Mouse (Mus musculus) MEL (cell line): ENCODE results near the gene BC035947. TPM values are rescaled to one million over a fixed set of nuclear protein-coding genes. Genes with fewer than 3 reads are reported as not detected.

ENCODE experiments used
- DNase-seq: peaks from one replicate; pipeline ENCODE4 v3.0.0; 2011; ENCODE audit warnings: low read depth, low spot score
- H3K27ac ChIP-seq: 2 replicates; pipeline ENCODE4 v1.5.1; 2012; ENCODE audit warnings: low read depth, mild to moderate bottlenecking, control low read depth, low read length, moderate library complexity; ENCODE audit not compliant: control insufficient read depth
- H3K27me3 ChIP-seq, 2 experiments: fragments of 150-350 bp in 1 of 2; sonication (generic) in 1 of 2; 2 replicates each; pipeline ENCODE4 v1.6.1; 2012; ENCODE audit warnings: low read length in 2 of 2, mild to moderate bottlenecking in 2 of 2, improper control_type of control experiment in 1 of 2, moderate library complexity in 1 of 2; ENCODE audit not compliant: insufficient read depth in 2 of 2, control insufficient read depth in 1 of 2
- H3K36me3 ChIP-seq, 2 experiments: 2 replicates each; pipeline ENCODE4 v1.6.1; 2012 to 2014; ENCODE audit warnings: low read length in 2 of 2, improper control_type of control experiment in 1 of 2, inconsistent platforms in 1 of 2, mild to moderate bottlenecking in 1 of 2; ENCODE audit not compliant: insufficient read depth in 2 of 2, control insufficient read depth in 1 of 2
- H3K4me1 ChIP-seq, 2 experiments: fragments of 150-350 bp in 1 of 2; sonication (generic) in 1 of 2; 2 replicates each; pipeline ENCODE4 v1.6.1; 2012; ENCODE audit warnings: low read length in 2 of 2, improper control_type of control experiment in 1 of 2, mild to moderate bottlenecking in 1 of 2; ENCODE audit not compliant: insufficient read depth in 2 of 2, control insufficient read depth in 1 of 2
- H3K4me3 ChIP-seq, 2 experiments: fragments of 150-350 bp in 1 of 2; sonication (generic) in 1 of 2; 2 replicates each; pipeline ENCODE4 v1.5.1; 2012; ENCODE audit warnings: low read depth in 2 of 2, low read length in 2 of 2, mild to moderate bottlenecking in 2 of 2, moderate library complexity in 2 of 2, control low read depth in 1 of 2, improper control_type of control experiment in 1 of 2; ENCODE audit not compliant: control insufficient read depth in 1 of 2, insufficient read depth in 1 of 2
- H3K79me2 ChIP-seq: 2 replicates; pipeline ENCODE4 v1.6.1; 2012; ENCODE audit warnings: mild to moderate bottlenecking, low read length, moderate library complexity; ENCODE audit not compliant: control insufficient read depth, poor library complexity, insufficient read depth
- H3K9ac ChIP-seq: 2 replicates; pipeline ENCODE4 v1.6.1; 2012; ENCODE audit warnings: low read depth, mild to moderate bottlenecking, control low read depth, low read length, moderate library complexity; ENCODE audit not compliant: control insufficient read depth, poor library complexity, severe bottlenecking
- H3K9me3 ChIP-seq: fragments of 150-350 bp; sonication (generic); replicated peaks from 2 replicates; pipeline ENCODE4 v1.6.1; 2012; ENCODE audit warnings: mild to moderate bottlenecking, low read length, improper control_type of control experiment, moderate library complexity; ENCODE audit not compliant: insufficient read depth
- BHLHE40 ChIP-seq: IDR thresholded peaks from 2 replicates; pipeline ENCODE4 v1.6.1; 2012; ENCODE audit warnings: low read depth, mild to moderate bottlenecking, inconsistent platforms, low read length, improper control_type of control experiment, borderline replicate concordance
- CHD1 ChIP-seq: IDR thresholded peaks from 2 replicates; pipeline ENCODE4 v1.6.1; 2012; ENCODE audit warnings: low read depth, mild to moderate bottlenecking, inconsistent platforms, low read length, improper control_type of control experiment
- CHD2 ChIP-seq: IDR thresholded peaks from 2 replicates; pipeline ENCODE4 v1.6.1; 2011; ENCODE audit warnings: low read length, improper control_type of control experiment
- E2F4 ChIP-seq: IDR thresholded peaks from 2 replicates; pipeline ENCODE4 v1.6.1; 2011; ENCODE audit warnings: low read depth, low read length, improper control_type of control experiment, borderline replicate concordance
- ELF1 ChIP-seq: IDR thresholded peaks from 2 replicates; pipeline ENCODE4 v1.6.1; 2014; ENCODE audit warnings: low read depth, mild to moderate bottlenecking, inconsistent platforms, low read length, improper control_type of control experiment, moderate library complexity
- ETS1 ChIP-seq: IDR thresholded peaks from 2 replicates; pipeline ENCODE4 v1.6.1; 2012; ENCODE audit warnings: low read depth, mild to moderate bottlenecking, inconsistent platforms, low read length, improper control_type of control experiment, moderate library complexity
- GABPA ChIP-seq: IDR thresholded peaks from 2 replicates; pipeline ENCODE4 v1.6.1; 2012; ENCODE audit warnings: low read depth, mild to moderate bottlenecking, inconsistent platforms, low read length, improper control_type of control experiment, moderate library complexity
- HCFC1 ChIP-seq: IDR thresholded peaks from 2 replicates; pipeline ENCODE4 v1.6.1; 2012; ENCODE audit warnings: low read depth, mild to moderate bottlenecking, inconsistent platforms, low read length, improper control_type of control experiment, moderate library complexity
- KAT2A ChIP-seq: conservative IDR thresholded peaks from 2 replicates; pipeline ENCODE4 v1.6.1; 2012; ENCODE audit warnings: low read depth, low read length, improper control_type of control experiment, inconsistent platforms
- MAFK ChIP-seq: IDR thresholded peaks from 2 replicates; pipeline ENCODE4 v1.6.1; 2011; ENCODE audit warnings: low read depth, mild to moderate bottlenecking, low read length, improper control_type of control experiment, borderline replicate concordance
- MAZ ChIP-seq: IDR thresholded peaks from 2 replicates; pipeline ENCODE4 v1.6.1; 2012; ENCODE audit warnings: low read depth, mild to moderate bottlenecking, inconsistent platforms, low read length, improper control_type of control experiment
- MEF2A ChIP-seq: IDR thresholded peaks from 2 replicates; pipeline ENCODE4 v1.6.1; 2014; ENCODE audit warnings: low read depth, mild to moderate bottlenecking, inconsistent platforms, low read length, improper control_type of control experiment; ENCODE audit not compliant: poor library complexity, insufficient replicate concordance, severe bottlenecking; ENCODE audit errors: extremely low read depth
- MYB ChIP-seq: IDR thresholded peaks from 2 replicates; pipeline ENCODE4 v1.6.1; 2011; ENCODE audit warnings: mild to moderate bottlenecking, low read depth, low read length, improper control_type of control experiment
- MYC ChIP-seq: IDR thresholded peaks from 2 replicates; pipeline ENCODE4 v1.6.1; 2011; ENCODE audit warnings: low read depth, mild to moderate bottlenecking, low read length, improper control_type of control experiment, moderate library complexity
- NELFE ChIP-seq: IDR thresholded peaks from 2 replicates; pipeline ENCODE4 v1.6.1; 2011; ENCODE audit warnings: low read depth, low read length, improper control_type of control experiment
- NRF1 ChIP-seq: IDR thresholded peaks from 2 replicates; pipeline ENCODE4 v1.6.1; 2014; ENCODE audit warnings: low read depth, mild to moderate bottlenecking, inconsistent platforms, low read length, improper control_type of control experiment, moderate library complexity; ENCODE audit not compliant: poor library complexity, insufficient read depth, severe bottlenecking
- POLR2AphosphoS2 ChIP-seq: IDR thresholded peaks from 2 replicates; pipeline ENCODE4 v1.6.1; 2011; ENCODE audit warnings: low read length, improper control_type of control experiment
- POLR2AphosphoS5 ChIP-seq: IDR thresholded peaks from 2 replicates; pipeline ENCODE4 v1.6.1; 2012; ENCODE audit warnings: low read depth, borderline replicate concordance, mild to moderate bottlenecking, inconsistent platforms, low read length, moderate library complexity, mixed read lengths
- RAD21 ChIP-seq: IDR thresholded peaks from 2 replicates; pipeline ENCODE4 v1.6.1; 2011; ENCODE audit warnings: mild to moderate bottlenecking, low read depth, low read length, improper control_type of control experiment
- SIN3A ChIP-seq: IDR thresholded peaks from 2 replicates; pipeline ENCODE4 v1.6.1; 2012; ENCODE audit warnings: low read length, improper control_type of control experiment, inconsistent platforms
- UBTF ChIP-seq: IDR thresholded peaks from 2 replicates; pipeline ENCODE4 v1.6.1; 2012; ENCODE audit warnings: low read depth, mild to moderate bottlenecking, inconsistent platforms, low read length, improper control_type of control experiment, moderate library complexity, borderline replicate concordance; ENCODE audit not compliant: insufficient read depth
- USF1 ChIP-seq: IDR thresholded peaks from 2 replicates; pipeline ENCODE4 v1.6.1; 2014; ENCODE audit warnings: low read depth, mild to moderate bottlenecking, inconsistent platforms, low read length, improper control_type of control experiment, moderate library complexity
- ZKSCAN1 ChIP-seq: IDR thresholded peaks from 2 replicates; pipeline ENCODE4 v1.6.1; 2012; ENCODE audit warnings: low read depth, mild to moderate bottlenecking, inconsistent platforms, low read length, improper control_type of control experiment, moderate library complexity
- polyA plus RNA-seq, 2 experiments: library from polyadenylated mRNA; stranded (reverse) in 1 of 2; unstranded in 1 of 2; fragments of >175 nt in 1 of 2; fragments of >200 nt in 1 of 2; gene quantifications; 2 replicates each; pipeline versions ENCODE4 v1.2.1 to v1.2.4; 2012; ENCODE audit warnings: low replicate concordance in 2 of 2, low read depth in 1 of 2; ENCODE audit not compliant: insufficient read length in 2 of 2, insufficient read depth in 1 of 2, missing spikeins in 1 of 2
- total RNA-seq: library from RNA; depleted of rRNA; stranded (reverse); fragments of 300-350 nt; gene quantifications from 2 replicates; pipeline ENCODE4 v1.2.3, GENCODE M21; 2012

The BC035947 gene
- total and polyA plus RNA-seq, 3 experiments, result not detected

- no peaks in the 10 kb centered on the region for H3K9me3 ChIP-seq
- no peak overlapping the region for H3K4me3 ChIP-seq
- no peaks in the 10 kb centered on the region for H3K79me2 ChIP-seq
- DNase-seq, result no peak
- no peaks in the 10 kb centered on the region for H3K4me1 ChIP-seq
- no peak for TF ChIP-seq UBTF
- TF ChIP-seq POLR2AphosphoS2, result no peak
- TF ChIP-seq MYC, result no peak
- TF ChIP-seq ZKSCAN1, result no peak
- no peak for TF ChIP-seq SIN3A
- no peak for TF ChIP-seq MEF2A
- no peak for TF ChIP-seq BHLHE40
- TF ChIP-seq KAT2A, result no peak
- H3K9ac ChIP-seq, result no peak overlapping the region
- H3K27ac ChIP-seq, result no peak overlapping the region
- H3K27me3 ChIP-seq, result peaks cover 0 to 2% of the 10 kb centered on the region in 2 experiments; a peak in 1 of 4 replicates
- H3K36me3 ChIP-seq, result no peaks in the 10 kb centered on the region
These were observed 10.9 kb downstream of the BC035947 start for GRCm38 (mm10) chr1:78501036-78501435.

GRCm38 (mm10) chr1:78490143-78490542 lies 21.8 kb downstream of the BC035947 start:
- Histone ChIP-seq H3K9me3 (no peaks in the 10 kb centered on the region), H3K36me3 (peaks cover 0 to 27% of the 10 kb centered on the region in 2 experiments; a peak in 3 of 4 replicates), H3K27me3 (no peaks in the 10 kb centered on the region), H3K4me3 (no peak overlapping the region), H3K27ac (no peak overlapping the region), H3K4me1 (peaks cover 5 to 7% of the 10 kb centered on the region in 2 experiments), H3K9ac (no peak overlapping the region; the same call in 1 of the 2 replicates), H3K79me2 (peaks cover 30% of the 10 kb centered on the region)
- TF ChIP-seq ELF1, result no peak
- TF ChIP-seq HCFC1, result no peak
- TF ChIP-seq USF1, result no peak
- TF ChIP-seq MYB, result no peak
- no peak for TF ChIP-seq POLR2AphosphoS5
- TF ChIP-seq MEF2A, result no peak
- TF ChIP-seq SIN3A, result no peak
- TF ChIP-seq NELFE, result no peak
- TF ChIP-seq KAT2A, result no peak
- TF ChIP-seq CHD2, result no peak
- TF ChIP-seq ETS1, result no peak
- no peak for TF ChIP-seq RAD21
- TF ChIP-seq MAFK, result no peak
- TF ChIP-seq MAZ, result no peak
- no peak for TF ChIP-seq CHD1
- TF ChIP-seq NRF1, result no peak
- TF ChIP-seq GABPA, result no peak
- TF ChIP-seq E2F4, result no peak
- DNase-seq, result peak; percentile 30
